Mouse (Mus musculus): ENCODE results near the gene Thumpd3.

DNA sequence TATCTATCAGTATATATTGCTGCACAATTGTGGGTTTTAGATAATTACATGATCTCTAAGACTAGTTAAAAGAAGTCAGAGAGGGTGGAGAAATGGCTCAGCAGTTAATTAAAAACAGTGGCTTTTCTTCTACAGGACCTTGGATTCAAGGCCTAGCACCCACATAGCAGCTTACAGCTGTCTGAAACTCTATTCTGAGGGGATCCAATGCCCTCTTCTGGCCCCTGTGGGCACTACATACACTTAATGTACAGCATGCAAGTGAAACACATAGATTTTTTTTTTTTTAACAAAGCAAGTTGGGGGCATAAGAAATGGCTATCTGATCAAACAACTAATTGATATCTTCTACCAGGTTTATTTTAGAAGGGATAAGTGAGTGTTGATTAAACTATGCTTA, 57.7 kb downstream of the Thumpd3 start:
- peak; percentile 24; the same call in 1 of the 2 replicates for TF ChIP-seq CTCF (IDR thresholded peaks at IDR 0.05; ENCODE audit: extremely low read depth, insufficient read depth, insufficient read length, insufficient replicate concordance)
- TF ChIP-seq POLR2A (IDR thresholded peaks at IDR 0.05; ENCODE audit: low read depth, low read length) = no peak
